Mouse (Mus musculus): ENCODE results near the gene Olfr458.

DNA sequence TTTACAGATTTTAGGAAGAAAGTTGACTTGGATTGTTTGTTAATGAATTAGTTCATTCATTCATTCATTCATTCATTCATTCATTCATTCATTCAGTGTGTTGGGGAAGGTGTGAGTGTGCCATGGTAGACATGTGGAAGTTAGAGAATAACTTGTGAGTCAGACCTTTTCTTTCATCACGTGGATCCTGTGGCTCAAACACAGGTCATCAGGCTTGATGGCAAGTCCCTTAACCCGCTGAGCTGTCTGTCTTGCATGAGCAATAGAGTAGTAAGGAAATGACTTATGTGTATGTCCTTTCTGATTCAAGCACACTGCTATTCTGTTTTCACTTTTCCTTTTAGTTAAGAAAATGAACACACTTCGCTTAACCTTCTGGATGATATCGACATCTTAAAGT is 5.5 kb upstream of the Olfr458 start:
- TF ChIP-seq CTCF (IDR thresholded peaks at IDR 0.05; ENCODE audit: control insufficient read depth, insufficient read depth, low read length), result no peak
- TF ChIP-seq POLR2A (IDR thresholded peaks at IDR 0.05; ENCODE audit: borderline replicate concordance, control insufficient read depth, low read depth, low read length), result no peak

All from bone marrow, adult 2 months (tissue).